Mouse (Mus musculus): ENCODE data around the gene Capza1. TPM values are rescaled to one million over a fixed set of nuclear protein-coding genes. Genes with fewer than 3 reads are reported as not detected.

Capza1 gene
- polyA plus RNA-seq (2012; rRNA removed) = 53.1 and 103 TPM in 2 replicates

DNA sequence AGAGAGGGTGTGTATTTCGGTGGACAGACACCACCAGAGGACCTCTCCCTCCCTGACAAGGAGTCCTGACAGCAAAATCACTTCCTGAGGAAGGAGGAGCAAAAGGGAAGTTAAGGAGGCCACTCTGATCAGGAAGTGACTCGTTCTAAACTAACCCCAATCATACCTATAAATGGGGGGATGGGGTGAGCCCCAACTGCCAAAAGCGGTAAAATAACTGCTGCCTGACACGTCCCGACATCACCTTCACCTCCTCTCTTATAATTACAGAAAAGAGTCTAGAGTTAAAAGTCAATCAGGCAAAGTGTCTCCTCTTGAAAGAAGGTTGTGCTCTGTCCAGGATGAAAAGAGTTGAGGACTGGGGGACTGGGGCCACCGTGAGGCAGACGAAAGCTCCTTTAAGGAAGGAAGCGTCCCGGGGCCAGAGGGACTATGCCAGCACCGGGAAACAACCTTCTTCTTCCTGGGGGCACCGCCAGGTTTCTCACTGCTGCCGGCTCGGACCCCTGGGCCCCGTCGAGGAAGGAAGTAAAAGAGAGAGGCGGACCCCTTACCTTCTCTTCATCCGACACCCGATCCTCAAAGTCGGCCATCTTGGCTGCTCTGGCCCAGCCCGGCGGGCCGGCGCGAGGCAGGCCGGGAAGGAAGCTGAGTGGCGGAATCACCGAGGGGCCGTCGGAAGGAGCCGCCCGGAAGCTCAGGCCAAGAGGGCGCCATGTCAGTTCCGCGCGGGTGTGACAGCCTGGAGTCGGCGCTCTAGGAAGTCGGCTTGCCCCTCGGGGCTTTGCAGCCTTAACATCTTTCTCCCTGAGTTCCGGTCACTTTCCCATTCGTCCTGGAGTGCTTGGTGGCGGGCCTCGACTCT, at the start of gene Capza1, which contains the start of gene St7l:
Capza1 (minus strand) TSS at position 720 of the 865 bp plus-strand sequence.
St7l (plus strand) TSS at position 220 of the 865 bp plus-strand sequence.

DNA sequence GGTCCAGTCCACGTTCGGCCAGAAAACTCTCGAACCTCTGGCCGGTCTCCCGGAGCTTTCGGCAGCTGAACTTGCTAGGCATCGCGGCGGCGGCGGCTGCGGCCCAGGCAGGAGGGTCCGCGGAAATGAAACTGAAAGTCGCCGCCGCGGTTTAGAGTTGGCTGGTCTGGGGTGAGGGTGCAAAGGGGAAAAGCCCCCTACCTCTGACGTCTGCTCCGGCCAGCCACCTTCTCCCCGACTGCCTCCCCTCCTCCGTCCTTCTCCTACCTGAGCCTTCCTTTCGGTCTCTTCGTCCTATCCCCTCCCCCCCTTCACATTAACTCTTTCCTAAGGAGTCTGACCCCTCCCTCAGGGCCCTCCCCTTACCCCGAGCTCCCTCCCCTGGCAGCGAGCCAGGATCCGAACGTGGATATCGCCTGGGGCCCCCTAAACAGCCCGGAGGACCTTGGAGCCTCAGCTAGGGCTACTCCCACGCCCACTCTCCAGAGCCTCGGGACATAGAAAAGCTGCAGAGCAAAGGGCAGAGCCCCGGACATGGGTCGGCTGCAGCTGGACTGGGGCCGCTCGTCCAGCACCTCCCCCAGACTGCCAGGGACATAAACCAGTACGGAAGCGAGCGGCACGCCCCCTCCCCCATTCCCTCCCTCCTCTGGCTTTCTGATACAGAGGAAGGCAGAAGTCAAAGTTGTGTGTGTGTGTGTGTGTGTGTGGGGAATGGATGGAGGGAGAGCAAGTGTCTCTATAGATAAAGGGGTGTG, 46.1 kb downstream of the Capza1 start, which contains the start of gene Mov10:
Mov10 (minus strand) TSS at position 573 of the 758 bp plus-strand sequence.

DNA sequence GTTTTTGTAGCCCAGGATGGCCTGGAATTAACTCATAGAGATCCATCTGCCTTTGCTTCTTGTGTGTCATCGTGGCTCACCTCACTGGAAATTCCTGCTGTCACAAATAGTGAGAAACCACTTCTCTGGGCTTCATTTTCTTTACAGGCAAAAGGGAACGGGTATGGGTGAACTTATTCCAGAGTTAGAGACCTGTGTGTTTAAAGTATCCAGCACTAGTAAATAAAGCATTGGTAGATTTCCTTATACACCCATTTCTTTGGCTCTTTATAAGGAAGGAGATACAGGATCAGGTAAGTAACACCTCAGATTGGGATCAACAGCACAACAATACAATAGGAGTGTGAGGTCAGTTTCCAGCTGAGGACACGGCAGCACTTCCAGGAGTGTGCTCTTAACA, 76.2 kb downstream of the Capza1 start, which contains the start of gene Rhoc:
Rhoc (plus strand) TSS at position 301 of the 400 bp plus-strand sequence.

DNA sequence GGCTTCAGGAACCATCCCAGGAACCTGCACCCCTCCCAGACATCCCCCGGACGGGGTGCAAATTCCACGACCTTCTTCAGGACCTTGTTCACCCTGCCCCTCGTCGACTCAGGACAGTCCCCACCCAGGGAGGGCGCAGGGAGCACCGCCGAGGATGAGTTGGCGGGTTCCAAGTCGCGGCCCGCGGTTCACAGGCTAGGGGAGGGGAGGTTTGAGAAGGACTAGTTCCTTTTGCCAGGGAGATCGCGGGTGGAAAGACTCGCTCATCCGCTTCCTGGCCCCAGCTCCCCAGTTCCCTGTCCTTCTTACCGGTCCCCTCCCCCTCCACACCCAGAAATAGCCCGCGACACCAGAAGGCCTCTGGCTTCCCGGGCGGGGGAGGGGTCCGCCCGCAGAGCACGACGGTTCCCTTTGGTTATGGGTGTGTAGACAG, 82.8 kb downstream of the Capza1 start, which contains the start of gene Fam19a3:
Fam19a3 (minus strand) TSS at position 370 of the 433 bp plus-strand sequence.

DNA sequence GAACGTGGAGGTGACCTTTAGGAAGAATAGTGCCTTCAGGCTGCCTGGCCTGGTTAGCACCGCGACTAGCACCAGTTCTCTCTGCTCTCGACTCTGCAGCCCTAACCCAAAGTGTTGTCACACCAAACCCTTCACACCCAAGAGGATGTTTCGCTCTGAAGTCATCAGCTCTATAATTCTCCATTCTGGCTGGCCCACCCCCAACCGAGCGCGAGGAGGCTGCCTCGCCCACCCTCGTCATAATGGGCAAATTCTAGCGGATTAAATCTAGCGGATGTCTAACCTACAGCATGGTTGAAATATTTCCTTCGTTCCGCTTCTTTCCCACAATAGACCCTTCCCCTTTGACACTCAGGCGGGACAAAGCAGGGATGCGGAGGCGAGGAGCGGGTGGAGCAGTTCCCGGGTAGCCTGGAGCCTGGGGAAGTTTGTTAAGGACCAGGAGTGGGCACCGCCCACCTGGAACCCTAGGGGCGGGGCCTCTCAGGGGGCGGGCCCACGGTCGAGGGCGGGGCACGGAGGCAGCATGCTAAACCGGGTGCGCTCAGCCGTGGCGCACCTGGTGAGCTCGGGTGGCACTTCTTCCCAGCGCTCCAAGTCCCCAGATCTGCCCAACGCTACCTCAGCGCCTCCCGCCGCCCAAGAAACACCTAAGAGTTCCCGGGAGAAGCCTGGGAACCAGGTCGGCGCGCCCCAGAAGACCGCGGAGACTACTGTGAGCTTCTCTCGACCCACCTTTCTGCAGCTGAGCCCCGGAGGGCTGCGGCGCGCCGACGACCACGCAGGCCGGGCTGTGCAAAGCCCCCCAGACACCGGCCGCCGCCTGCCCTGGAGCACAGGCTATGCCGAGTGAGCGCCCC, 83.5 kb downstream of the Capza1 start, which contains the start of gene Ppm1j:
Ppm1j (plus strand) TSS at position 496 of the 860 bp plus-strand sequence.

Other genes starting within 250 kb of the Capza1 start
- 22.6 and 23.5 TPM in 2 replicates for gene Slc16a1, start 225.8 kb downstream of the Capza1 start, polyA plus RNA-seq (2012; rRNA removed)
- gene Ppm1j, start 83.4 kb downstream of the Capza1 start, polyA plus RNA-seq (2012; rRNA removed) = 1.2 and 1.6 TPM in 2 replicates
- gene Fam19a3, start 82.7 kb downstream of the Capza1 start, polyA plus RNA-seq (2012; rRNA removed) = 0.11 and 0.27 TPM in 2 replicates
- gene Rhoc, start 76.1 kb downstream of the Capza1 start, polyA plus RNA-seq (2012; rRNA removed) = 72.9 and 101 TPM in 2 replicates
- gene Mov10, start 45.9 kb downstream of the Capza1 start, polyA plus RNA-seq (2012; rRNA removed) = 12.4 and 22.2 TPM in 2 replicates
- gene St7l, start 500 bp downstream of the Capza1 start, polyA plus RNA-seq (2012; rRNA removed) = 15.5 and 16.6 TPM in 2 replicates
- gene Wnt2b, start 97.4 kb upstream of the Capza1 start, polyA plus RNA-seq (2012; rRNA removed) = 3.0 and 3.6 TPM in 2 replicates
- 17.8 and 17.9 TPM in 2 replicates for gene Cttnbp2nl, start 188.6 kb upstream of the Capza1 start, polyA plus RNA-seq (2012; rRNA removed)
- not detected in 2 replicates for gene 4930564D02Rik, start 202.3 kb upstream of the Capza1 start, polyA plus RNA-seq (2012; rRNA removed)